Mouse (Mus musculus) spleen, postnatal 0 days (tissue): ENCODE measurements around the gene 4930555G01Rik. TPM values are rescaled to one million over a fixed set of nuclear protein-coding genes. Genes with fewer than 3 reads are reported as not detected.

Experiments
- polyA plus RNA-seq: library from polyadenylated mRNA; unstranded; fragments of >200 nt; fragmentation: Nextera tagmentation; extraction: Ambion mirVana; gene quantifications from 2 replicates; pipeline ENCODE4 v1.2.1, GENCODE M21; 2015

Gene 4930555G01Rik
- polyA plus RNA-seq, result not detected in 2 replicates

DNA sequence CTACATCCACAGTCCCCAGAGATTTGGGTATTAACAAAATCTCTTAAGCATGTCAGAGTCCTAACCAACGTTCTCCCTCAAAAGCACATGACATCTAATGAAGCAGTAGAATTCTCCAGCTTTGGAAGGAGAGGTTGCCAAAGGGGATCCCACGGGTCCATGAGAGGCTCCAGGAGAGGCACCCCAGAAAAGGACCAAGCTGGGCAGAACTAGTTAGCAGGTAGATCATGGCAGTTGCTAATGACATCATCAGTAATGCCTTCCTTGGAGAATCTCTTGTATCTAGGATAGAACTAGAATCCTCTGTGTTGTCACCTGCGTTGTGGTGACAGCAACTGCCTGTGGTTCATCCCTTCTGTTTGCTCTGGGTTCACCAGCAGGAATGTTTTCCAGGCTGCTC is at the start of gene 4930555G01Rik:
Gene 4930555G01Rik (plus strand): TSS at position 301 of the 400 bp plus-strand sequence.

DNA sequence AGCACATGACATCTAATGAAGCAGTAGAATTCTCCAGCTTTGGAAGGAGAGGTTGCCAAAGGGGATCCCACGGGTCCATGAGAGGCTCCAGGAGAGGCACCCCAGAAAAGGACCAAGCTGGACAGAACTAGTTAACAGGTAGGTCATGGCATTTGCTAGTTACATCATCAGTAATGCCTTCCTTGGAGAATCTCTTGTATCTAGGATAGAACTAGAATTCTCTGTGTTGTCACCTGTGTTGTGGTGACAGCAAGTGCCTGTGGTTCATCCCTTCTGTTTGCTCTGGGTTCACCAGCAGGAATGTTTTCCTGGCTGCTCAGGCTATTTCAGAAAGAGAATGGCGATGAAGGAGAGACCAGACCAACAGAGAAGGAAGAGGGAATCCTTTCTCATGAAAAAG is 34.8 kb upstream of the 4930555G01Rik start, which contains the start of gene Gm3298:
Gene Gm3298 (plus strand): TSS at position 301 of the 400 bp plus-strand sequence.

GRCm38 (mm10) chr14:5070611-5071490 is 20.4 kb downstream of the 4930555G01Rik start, which contains the start of gene Gm8281:
Gene Gm8281 (plus strand): TSS chr14:5071040.

Other genes with a start within 250 kb of the 4930555G01Rik start
- gene Gm3269, start 212.5 kb upstream of the 4930555G01Rik start, polyA plus RNA-seq, result not detected in 2 replicates
- gene Gm3264, start 195.1 kb upstream of the 4930555G01Rik start, polyA plus RNA-seq, result not detected in 2 replicates
- not detected in 2 replicates for gene Gm3278, start 158.2 kb upstream of the 4930555G01Rik start, polyA plus RNA-seq
- gene Gm8297, start 66.7 kb upstream of the 4930555G01Rik start, polyA plus RNA-seq, result not detected in 2 replicates
- gene Gm3298, start 34.7 kb upstream of the 4930555G01Rik start, polyA plus RNA-seq, result not detected in 2 replicates
- 0.32 TPM in 1 of 2 replicates, not detected in the other for gene Gm8281, start 20.4 kb downstream of the 4930555G01Rik start, polyA plus RNA-seq
- not detected in 2 replicates for gene Gm8279, start 80.9 kb downstream of the 4930555G01Rik start, polyA plus RNA-seq
- not detected in 2 replicates for gene Gm3317, start 113.9 kb downstream of the 4930555G01Rik start, polyA plus RNA-seq
- gene Gm8271, start 135.2 kb downstream of the 4930555G01Rik start, polyA plus RNA-seq, result not detected in 2 replicates
- not detected in 2 replicates for gene Gm3526, start 210.0 kb downstream of the 4930555G01Rik start, polyA plus RNA-seq